Mouse (Mus musculus) c-Kit-negative CD71-positive TER-119-positive erythroid progenitor cells, embryonic 14.5 days (primary cell): Measurements from ENCODE around the gene Trit1.
"Not testable (repeated sequence)": the region's sequence is repeated elsewhere in the genome, so short reads cannot be mapped to it uniquely, and the experiment has no call there.

Experiments used
- DNase-seq: peaks from one replicate; pipeline ENCODE4 v3.0.0-alpha.2; 2013; ENCODE audit warnings: low read depth, low spot score

Trit1 gene

GRCm38 (mm10) chr4:123016451-123016957 is at the start of gene Trit1:
Gene Trit1, plus strand, starts transcription at chr4:123016597.
- DNase-seq, result peak; percentile 81

GRCm38 (mm10) chr4:122968106-122968505 is 48.3 kb upstream of the Trit1 start:
- no peak for DNase-seq

- no peak for DNase-seq
These were observed 45.2 kb upstream of the Trit1 start for GRCm38 (mm10) chr4:122971191-122971590.

GRCm38 (mm10) chr4:122971646-122972045 is 44.8 kb upstream of the Trit1 start:
- no peak for DNase-seq

- DNase-seq, result no peak
These were observed 44.3 kb upstream of the Trit1 start for GRCm38 (mm10) chr4:122972056-122972455.

- no peak for DNase-seq
These were observed 41.3 kb upstream of the Trit1 start for GRCm38 (mm10) chr4:122974976-122975520.

GRCm38 (mm10) chr4:122976885-122977284 is 39.5 kb upstream of the Trit1 start:
- DNase-seq, result no peak

- no peak for DNase-seq
These were observed 37.5 kb upstream of the Trit1 start for GRCm38 (mm10) chr4:122978850-122979249.

GRCm38 (mm10) chr4:122979826-122980225 is 36.6 kb upstream of the Trit1 start:
- DNase-seq, result no peak

- DNase-seq, result no peak
These were observed 35.7 kb upstream of the Trit1 start for GRCm38 (mm10) chr4:122980684-122981083.

GRCm38 (mm10) chr4:122981238-122981637 is 35.2 kb upstream of the Trit1 start:
- no peak for DNase-seq

GRCm38 (mm10) chr4:122981930-122982329 is 34.5 kb upstream of the Trit1 start:
- DNase-seq, result no peak

- DNase-seq, result no peak
These were observed 33.9 kb upstream of the Trit1 start for GRCm38 (mm10) chr4:122982537-122982936.

GRCm38 (mm10) chr4:122983486-122984261 is 32.7 kb upstream of the Trit1 start:
- no peak for DNase-seq

GRCm38 (mm10) chr4:122985110-122985509 is 31.3 kb upstream of the Trit1 start:
- DNase-seq, result no peak

- no peak for DNase-seq
These were observed 29.0 kb upstream of the Trit1 start for GRCm38 (mm10) chr4:122987421-122987820.

GRCm38 (mm10) chr4:122988004-122988403 is 28.4 kb upstream of the Trit1 start:
- not testable (repeated sequence) for DNase-seq

- DNase-seq, result no peak
These were observed 25.2 kb upstream of the Trit1 start for GRCm38 (mm10) chr4:122991177-122991576.

- no peak for DNase-seq
These were observed 24.1 kb upstream of the Trit1 start for GRCm38 (mm10) chr4:122992276-122992675.

GRCm38 (mm10) chr4:122995404-122996220 is 20.8 kb upstream of the Trit1 start, which contains the start of gene Mycl:
Gene Mycl, plus strand, starts transcription at chr4:122995652.
- no peak for DNase-seq

GRCm38 (mm10) chr4:122996221-122996617 is 20.2 kb upstream of the Trit1 start:
- DNase-seq, result no peak
